Mouse (Mus musculus): Measurements from ENCODE around the gene Olfr1326-ps1. TPM values are rescaled to one million over a fixed set of nuclear protein-coding genes. Genes with fewer than 3 reads are reported as not detected.

Gene Olfr1326-ps1
- polyA plus RNA-seq (2015; fragmentation: Nextera tagmentation; extraction: Ambion mirVana), result not detected in 2 replicates

DNA sequence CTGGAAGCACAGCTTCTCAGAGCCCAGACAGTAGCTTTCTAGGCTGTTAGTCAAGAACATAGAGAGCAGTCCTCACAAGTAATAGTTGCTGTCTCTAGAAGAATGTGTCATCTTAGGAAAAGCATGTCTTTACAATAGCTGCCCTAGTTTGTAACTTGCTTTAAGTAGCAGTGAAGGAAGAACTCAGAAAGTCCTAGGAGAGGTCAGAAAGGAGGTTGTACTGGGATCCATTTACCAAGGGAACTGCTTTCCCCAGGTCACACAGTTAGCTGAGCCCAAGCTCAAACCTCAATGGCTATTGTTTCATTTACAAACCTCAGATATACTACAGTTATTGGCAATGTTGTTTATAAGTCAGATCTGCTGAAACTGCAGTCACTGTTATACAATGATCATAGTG, at the start of gene Olfr1326-ps1:
Gene Olfr1326-ps1 (minus strand): TSS at position 101 of the 400 bp plus-strand sequence.
- no peak within 1 kb of the TSS for H3K4me3 ChIP-seq

DNA sequence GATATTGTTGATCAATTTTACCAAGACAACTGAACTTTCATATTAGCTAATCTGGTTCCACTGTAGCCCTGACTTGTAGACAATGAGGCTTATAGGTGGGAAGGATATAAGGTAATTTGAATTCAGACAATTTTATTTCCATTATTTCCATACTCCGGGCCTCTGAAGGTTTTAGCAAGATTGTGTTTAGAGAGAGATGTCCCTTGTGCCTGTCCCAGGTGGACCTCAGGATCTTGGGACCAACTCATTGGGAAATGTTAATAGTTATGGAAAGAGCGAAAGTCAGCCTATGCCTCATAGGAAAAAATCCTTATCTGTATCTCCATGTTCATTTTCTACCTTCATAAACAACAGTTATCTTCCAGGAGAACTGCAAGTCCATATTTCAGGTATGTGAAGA, 17.7 kb upstream of the Olfr1326-ps1 start, which contains the start of gene Olfr1325:
Gene Olfr1325 (plus strand): TSS at position 301 of the 400 bp plus-strand sequence.
- Histone ChIP-seq H3K9ac (no peak within 1 kb of the TSS), H3K36me3 (no peaks in the 10 kb centered on the region), H3K4me1 (no peaks in the 10 kb centered on the region), H3K27me3 (replicated peaks) (no peaks in the 10 kb centered on the region), H3K27ac (replicated peaks) (no peak within 1 kb of the TSS), H3K4me3 (no peak within 1 kb of the TSS), H3K9me3 (no peaks in the 10 kb centered on the region), H3K4me2 (no peak within 1 kb of the TSS)
- no peak for ATAC-seq (ENCODE audit: extremely low read depth, insufficient number of reproducible peaks, low FRiP score, low TSS enrichment)
- 85% methylated on average over 2 of the region's 2 CpGs for WGBS

More for the DNA sequence above, at the start of gene Olfr1326-ps1:
- H3K9ac ChIP-seq, result no peak within 1 kb of the TSS
- H3K9me3 ChIP-seq, result no peaks in the 10 kb centered on the region
- H3K4me1 ChIP-seq, result no peaks in the 10 kb centered on the region
- no peaks in the 10 kb centered on the region for H3K36me3 ChIP-seq
- H3K4me2 ChIP-seq, result no peak within 1 kb of the TSS
- ATAC-seq (ENCODE audit: extremely low read depth, insufficient number of reproducible peaks, low FRiP score, low TSS enrichment), result no peak
- H3K27ac ChIP-seq (replicated peaks), result no peak within 1 kb of the TSS
- H3K27me3 ChIP-seq (replicated peaks), result no peaks in the 10 kb centered on the region

Other genes with a start within 250 kb of the Olfr1326-ps1 start
- gene Plxna3, start 245.8 kb downstream of the Olfr1326-ps1 start, polyA plus RNA-seq (2015; fragmentation: Nextera tagmentation; extraction: Ambion mirVana), result 5.3 and 7.5 TPM in 2 replicates
- 90.1 and 98.3 TPM in 2 replicates for gene Lage3, start 221.3 kb downstream of the Olfr1326-ps1 start, polyA plus RNA-seq (2015; fragmentation: Nextera tagmentation; extraction: Ambion mirVana)
- 59.3 TPM in 2 replicates for gene Ubl4a, start 201.7 kb downstream of the Olfr1326-ps1 start, polyA plus RNA-seq (2015; fragmentation: Nextera tagmentation; extraction: Ambion mirVana)
- gene Slc10a3, start 201.5 kb downstream of the Olfr1326-ps1 start, polyA plus RNA-seq (2015; fragmentation: Nextera tagmentation; extraction: Ambion mirVana), result 16.1 and 16.3 TPM in 2 replicates
- gene Fam3a, start 181.6 kb downstream of the Olfr1326-ps1 start, polyA plus RNA-seq (2015; fragmentation: Nextera tagmentation; extraction: Ambion mirVana), result 25.3 and 28.5 TPM in 2 replicates
- 17.4 and 18.1 TPM in 2 replicates for gene Ikbkg, start 181.6 kb downstream of the Olfr1326-ps1 start, polyA plus RNA-seq (2015; fragmentation: Nextera tagmentation; extraction: Ambion mirVana)
- gene G6pdx, start 145.7 kb downstream of the Olfr1326-ps1 start, polyA plus RNA-seq (2015; fragmentation: Nextera tagmentation; extraction: Ambion mirVana), result 20.4 and 21.7 TPM in 2 replicates
- gene Gm6880, start 93.5 kb downstream of the Olfr1326-ps1 start, polyA plus RNA-seq (2015; fragmentation: Nextera tagmentation; extraction: Ambion mirVana), result not detected in 2 replicates
- not detected in 2 replicates for gene Olfr1325, start 17.8 kb upstream of the Olfr1326-ps1 start, polyA plus RNA-seq (2015; fragmentation: Nextera tagmentation; extraction: Ambion mirVana)
- 0.08 TPM in 1 of 2 replicates, not detected in the other for gene Gm5640, start 70.7 kb upstream of the Olfr1326-ps1 start, polyA plus RNA-seq (2015; fragmentation: Nextera tagmentation; extraction: Ambion mirVana)
- not detected in 2 replicates for gene Gm6890, start 166.0 kb upstream of the Olfr1326-ps1 start, polyA plus RNA-seq (2015; fragmentation: Nextera tagmentation; extraction: Ambion mirVana)